Mouse (Mus musculus) thymus, adult 2 months (tissue): ENCODE measurements around the gene Tenm4.

Experiments
- CTCF ChIP-seq: fragments of 200-500 bp; IDR thresholded peaks from 2 replicates; pipeline ENCODE4 v1.5.1; 2012; ENCODE audit warnings: mild to moderate bottlenecking, control low read depth, low read length, moderate library complexity, borderline replicate concordance; ENCODE audit not compliant: control insufficient read depth, poor library complexity, insufficient read depth; ENCODE audit errors: extremely low read depth
- POLR2A ChIP-seq: fragments of 200-500 bp; IDR thresholded peaks from 2 replicates; pipeline ENCODE4 v1.6.1; 2012; ENCODE audit warnings: mild to moderate bottlenecking, low read length, control low read depth, moderate library complexity; ENCODE audit not compliant: control insufficient read depth, poor library complexity, insufficient read depth; ENCODE audit errors: extremely low read depth

DNA sequence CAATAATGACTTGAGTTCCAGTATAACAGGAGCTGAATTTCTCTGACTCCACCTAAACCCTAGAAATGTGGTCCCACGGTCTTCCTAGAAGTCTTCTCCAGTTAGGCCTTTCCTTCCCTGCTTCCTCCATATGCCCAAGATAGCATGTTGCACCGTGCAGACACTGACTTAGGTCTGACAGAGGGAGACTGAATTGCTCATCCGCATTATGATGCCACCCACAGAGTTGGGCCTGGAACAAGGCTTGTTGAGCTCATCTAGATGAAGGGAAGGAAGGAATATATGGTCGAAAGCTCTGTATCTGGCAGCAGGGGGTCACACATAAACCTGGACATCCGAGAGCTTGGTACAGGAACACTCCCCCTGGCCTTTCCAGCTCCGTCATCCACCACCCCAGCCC, 267.3 kb downstream of the Tenm4 start:
- TF ChIP-seq CTCF: no peak
- no peak for TF ChIP-seq POLR2A
